Mouse (Mus musculus): ENCODE data around the gene Smyd4.

Smyd4 gene

GRCm38 (mm10) chr11:75348199-75348889 is at the start of gene Smyd4, which contains the start of gene Rpa1:
Smyd4 (plus strand) TSS chr11:75348433.
Rpa1 (minus strand) TSS chr11:75348324.
- DNase-seq (ENCODE audit: low spot score in 2 of 2) = peak; percentile 92 to 95

- no peak for DNase-seq (ENCODE audit: low spot score in 2 of 2)
These were observed 49.7 kb upstream of the Smyd4 start for GRCm38 (mm10) chr11:75298491-75298890.

DNA sequence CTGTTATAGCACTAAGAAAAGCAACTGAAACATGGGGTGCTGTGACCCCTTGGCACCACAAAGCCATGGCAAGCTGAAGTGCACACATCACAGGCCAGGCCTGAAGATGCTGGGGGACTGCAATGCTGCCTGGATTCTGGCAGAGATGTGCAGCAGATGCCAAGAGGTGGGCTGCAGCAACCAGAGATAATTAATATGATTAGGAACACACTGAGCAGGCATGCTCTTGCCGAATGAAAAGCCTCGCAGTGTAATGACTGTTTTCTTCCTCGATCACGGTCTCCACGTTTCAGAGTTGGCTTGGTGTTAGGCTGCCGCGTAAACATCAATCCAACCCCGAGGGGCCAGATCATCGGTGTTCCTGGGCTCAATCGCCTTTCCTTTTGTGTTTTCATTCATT is 48.4 kb upstream of the Smyd4 start:
- DNase-seq (ENCODE audit: low spot score in 2 of 2) = no peak

GRCm38 (mm10) chr11:75300954-75301353 is 47.3 kb upstream of the Smyd4 start:
- no peak for DNase-seq (ENCODE audit: low spot score in 2 of 2)

GRCm38 (mm10) chr11:75304797-75305196 is 43.4 kb upstream of the Smyd4 start:
- DNase-seq (ENCODE audit: low spot score in 2 of 2) = no peak

- DNase-seq (ENCODE audit: low spot score in 2 of 2) = no peak
These were observed 39.6 kb upstream of the Smyd4 start for GRCm38 (mm10) chr11:75308650-75309049.

- no peak for DNase-seq (ENCODE audit: low spot score in 2 of 2)
These were observed 37.4 kb upstream of the Smyd4 start for GRCm38 (mm10) chr11:75310813-75311212.

DNA sequence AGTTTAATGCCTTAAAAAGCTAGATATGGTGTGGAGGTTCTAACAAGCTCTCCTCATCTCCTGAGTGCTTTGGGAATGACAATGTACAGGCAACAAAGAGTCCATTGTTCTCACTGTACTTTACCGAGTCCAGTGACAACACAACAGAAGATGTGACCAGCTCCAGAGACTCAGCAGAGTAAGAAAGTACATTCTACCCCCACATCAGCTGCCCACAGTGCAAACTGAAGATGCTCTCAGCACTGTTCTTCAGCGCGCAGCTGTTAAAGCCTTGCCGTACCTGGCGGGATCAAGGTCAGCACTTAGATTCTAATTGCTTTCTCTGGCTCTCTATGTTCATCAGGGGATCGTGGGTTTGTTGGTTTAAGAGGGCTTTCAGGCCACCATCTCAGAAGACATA is 36.5 kb upstream of the Smyd4 start:
- DNase-seq (ENCODE audit: low spot score in 2 of 2) = no peak

- no peak for DNase-seq (ENCODE audit: low spot score in 2 of 2)
These were observed 34.4 kb upstream of the Smyd4 start for GRCm38 (mm10) chr11:75313834-75314233.

- no peak for DNase-seq (ENCODE audit: low spot score in 2 of 2)
These were observed 29.6 kb upstream of the Smyd4 start for GRCm38 (mm10) chr11:75318351-75319221.

DNA sequence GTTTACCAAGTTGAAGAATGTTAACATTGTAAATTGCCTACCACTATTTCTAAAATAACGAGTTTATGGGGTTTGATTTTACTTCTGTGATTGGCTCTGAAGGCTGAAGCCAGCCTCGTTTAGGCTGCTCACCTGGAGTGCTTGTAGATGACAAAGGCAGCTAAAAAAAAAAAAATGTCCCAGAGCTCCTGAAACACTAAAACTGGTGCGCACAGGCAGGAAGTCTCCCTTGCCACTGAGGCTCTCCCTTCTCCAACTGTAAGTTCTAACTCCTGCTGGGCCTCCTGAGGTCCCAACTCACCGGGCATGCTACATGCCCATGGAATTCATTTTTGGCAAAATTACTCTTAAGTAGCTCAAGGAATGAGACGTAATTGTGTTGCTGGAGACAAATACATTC is 29.0 kb upstream of the Smyd4 start:
- no peak for DNase-seq (ENCODE audit: low spot score in 2 of 2)

GRCm38 (mm10) chr11:75323326-75323737 is 24.9 kb upstream of the Smyd4 start:
- no peak for DNase-seq (ENCODE audit: low spot score in 2 of 2)

- no peak for DNase-seq (ENCODE audit: low spot score in 2 of 2)
These were observed 23.8 kb upstream of the Smyd4 start for GRCm38 (mm10) chr11:75324433-75324832.

GRCm38 (mm10) chr11:75325116-75325968 is 22.9 kb upstream of the Smyd4 start:
- DNase-seq (ENCODE audit: low spot score in 2 of 2) = no peak

GRCm38 (mm10) chr11:75325969-75326311 is 22.3 kb upstream of the Smyd4 start:
- DNase-seq (ENCODE audit: low spot score in 2 of 2) = no peak

DNA sequence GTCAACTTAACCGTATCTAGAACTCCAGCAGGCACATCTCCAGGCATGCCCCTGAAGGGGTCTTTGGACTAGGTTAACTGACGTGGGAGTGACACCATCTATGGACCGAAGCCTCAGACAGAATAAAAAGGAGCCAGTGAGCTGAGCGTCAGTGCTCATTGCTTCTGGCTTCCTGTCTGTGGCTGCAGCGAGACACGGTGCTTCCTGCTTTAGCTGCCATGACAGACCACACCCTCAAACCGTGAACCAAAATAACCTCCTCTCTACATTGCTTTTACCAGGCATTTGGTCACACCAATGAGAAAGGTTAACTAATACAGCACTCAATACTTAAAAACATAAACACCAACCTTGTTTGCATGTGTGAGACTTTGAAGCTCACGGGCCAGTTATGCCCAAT is 11.6 kb upstream of the Smyd4 start:
- DNase-seq (ENCODE audit: low spot score in 2 of 2) = no peak

GRCm38 (mm10) chr11:75337246-75337645 is 11.0 kb upstream of the Smyd4 start:
- no peak for DNase-seq (ENCODE audit: low spot score in 2 of 2)

- no peak for DNase-seq (ENCODE audit: low spot score in 2 of 2)
These were observed 8.2 kb upstream of the Smyd4 start for GRCm38 (mm10) chr11:75340076-75340475.

DNA sequence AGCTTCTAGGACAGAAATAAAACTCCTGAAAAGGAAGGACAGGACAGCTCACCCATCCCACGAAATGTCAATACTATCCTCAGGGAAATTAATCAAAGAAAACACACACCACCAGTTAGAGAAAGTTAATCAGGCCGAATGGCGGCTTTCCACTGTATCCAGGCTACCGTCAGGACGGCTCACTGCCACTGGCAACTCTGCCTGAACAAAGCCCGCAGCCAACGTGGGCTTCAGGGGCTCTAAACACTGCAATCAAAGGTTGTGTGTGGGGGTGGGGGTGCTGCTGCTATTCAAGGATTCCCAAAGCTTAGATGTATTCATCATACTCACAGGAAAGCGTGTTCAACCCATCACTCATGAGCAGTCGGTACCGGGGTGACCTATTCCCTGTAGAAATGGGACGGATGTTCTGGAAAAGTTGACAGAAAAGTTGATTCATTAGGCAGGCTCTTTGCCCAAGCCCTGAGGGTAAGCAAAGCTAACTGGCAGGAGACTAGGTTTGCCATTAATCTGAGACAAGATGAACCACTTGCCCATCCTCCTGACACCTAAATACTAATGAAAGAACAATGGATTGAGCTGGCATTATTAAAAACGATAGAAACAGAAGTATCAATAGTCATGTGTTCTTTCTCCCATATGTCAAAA is 7.4 kb upstream of the Smyd4 start:
- DNase-seq (ENCODE audit: low spot score in 2 of 2) = no peak

DNA sequence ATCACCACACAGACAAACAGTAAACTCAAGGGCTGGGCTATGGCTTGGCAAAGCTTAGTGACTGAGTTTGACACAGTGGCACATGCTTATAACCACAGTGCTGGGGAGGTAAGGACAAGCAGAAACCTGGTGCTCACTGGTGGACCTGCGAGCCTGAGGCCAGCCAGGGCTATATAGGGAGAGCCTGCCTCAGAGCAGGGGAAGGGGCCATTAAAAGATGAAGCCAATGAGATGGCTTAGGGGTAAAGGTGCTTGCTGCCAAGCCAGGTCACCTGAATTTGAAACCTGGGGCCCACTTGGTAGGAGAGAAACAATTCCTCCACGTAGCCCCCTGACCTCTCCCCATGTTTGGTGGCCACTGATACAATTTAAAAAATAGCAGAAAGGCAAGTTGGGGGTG is 5.1 kb upstream of the Smyd4 start:
- no peak for DNase-seq (ENCODE audit: low spot score in 2 of 2)

DNA sequence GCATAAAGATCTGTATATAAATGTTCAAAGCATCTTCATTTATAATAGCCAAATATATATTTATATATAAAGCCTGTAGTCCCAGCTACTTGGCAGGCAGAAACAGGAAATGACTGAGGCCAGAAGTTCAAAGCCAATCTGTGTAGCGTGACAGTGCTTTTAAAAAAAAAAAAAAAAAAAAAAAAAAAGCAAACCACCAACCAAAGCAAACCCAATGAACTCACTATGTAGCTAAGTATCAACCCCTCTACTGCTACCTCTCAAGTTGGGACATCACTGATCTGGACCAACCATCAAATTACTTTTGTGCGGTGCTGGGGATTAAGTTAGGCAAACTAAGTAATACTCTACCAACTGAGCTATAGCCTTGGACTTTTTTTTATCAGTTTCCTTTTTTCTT is 4.1 kb upstream of the Smyd4 start:
- no peak for DNase-seq (ENCODE audit: low spot score in 2 of 2)

GRCm38 (mm10) chr11:75344716-75345115 is 3.5 kb upstream of the Smyd4 start:
- DNase-seq (ENCODE audit: low spot score in 2 of 2) = no peak

Data from right cerebral cortex, postnatal 36 days (tissue).